Mouse (Mus musculus) brain, embryonic 14.5 days (tissue): ENCODE measurements around the gene Hnrnpdl.
A peak's percentile ranks its signal among the peaks of the same experiment; 100 is the strongest.

Source experiments
- CTCF ChIP-seq: fragments of 200-500 bp; IDR thresholded peaks from 2 replicates; pipeline ENCODE4 v1.5.1; 2012; ENCODE audit warnings: inconsistent platforms, mild to moderate bottlenecking, moderate library complexity, borderline replicate concordance; ENCODE audit not compliant: insufficient read depth, insufficient read length; ENCODE audit errors: extremely low read depth
- POLR2A ChIP-seq: fragments of 200-500 bp; IDR thresholded peaks from 2 replicates; pipeline ENCODE4 v1.6.1; 2012; ENCODE audit warnings: mild to moderate bottlenecking, inconsistent platforms, borderline replicate concordance; ENCODE audit not compliant: poor library complexity, insufficient read depth, insufficient read length, severe bottlenecking; ENCODE audit errors: extremely low read depth

DNA sequence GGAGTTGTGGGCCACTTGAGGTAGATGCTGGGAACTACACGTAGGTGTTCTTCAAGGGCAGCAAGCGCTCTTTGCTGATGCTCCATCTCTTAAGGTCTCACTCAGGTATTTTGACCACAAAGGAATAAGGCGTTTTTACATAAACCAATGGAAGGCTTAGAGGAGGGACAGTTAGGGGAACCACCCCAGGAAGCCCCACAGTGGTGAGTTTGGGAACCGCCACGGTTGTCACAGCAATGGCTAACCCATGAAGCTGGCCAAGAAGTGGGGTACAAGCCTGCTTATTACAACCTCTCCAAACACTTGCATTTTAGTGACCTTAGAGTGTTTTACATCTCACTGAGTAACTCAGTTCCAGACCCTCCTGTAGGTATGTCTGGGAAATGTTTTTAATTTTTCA lies 32.1 kb upstream of the Hnrnpdl start:
- TF ChIP-seq POLR2A = no peak
- TF ChIP-seq CTCF = 0 out of 2 replicates have a peak, but pooled peaks have one; percentile 1
